Mouse (Mus musculus): ENCODE results near the gene Aym1. TPM values are rescaled to one million over a fixed set of nuclear protein-coding genes. Genes with fewer than 3 reads are reported as not detected.
A peak's percentile ranks its signal among the peaks of the same experiment; 100 is the strongest.
"Not testable (repeated sequence)": the region's sequence is repeated elsewhere in the genome, so short reads cannot be mapped to it uniquely, and the experiment has no call there.

Gene Aym1
- polyA plus RNA-seq, 1 experiment, result not detected

- WGBS, result 43% methylated on average over 16 of the region's 16 CpGs
- no peak overlapping the region for H3K4me3 ChIP-seq (ENCODE audit: low read depth, low read length)
- H3K27ac ChIP-seq (ENCODE audit: insufficient read depth, low read depth, low read length), result no peak overlapping the region
- H3K36me3 ChIP-seq (ENCODE audit: control insufficient read depth, insufficient read depth, low read length), result no peaks in the 10 kb centered on the region
- TF ChIP-seq CTCF (IDR thresholded peaks at IDR 0.05; ENCODE audit: extremely low read depth, insufficient read length, insufficient replicate concordance, low read depth, low read length), result no peak
- TF ChIP-seq POLR2A (IDR thresholded peaks at IDR 0.05; ENCODE audit: low read depth, low read length), result no peak
- 0 out of 2 replicates have a peak, but pooled peaks cover 2% of the 10 kb centered on the region for H3K4me1 ChIP-seq (ENCODE audit: control insufficient read depth, insufficient read depth, insufficient read length, low read length)
- peaks cover 1% of the 10 kb centered on the region; the same call in 1 of the 2 replicates for H3K27me3 ChIP-seq (ENCODE audit: control insufficient read depth, insufficient read depth, low read length)
These were observed 2.8 kb upstream of the Aym1 start for GRCm38 (mm10) chr5:113354311-113354710.

- Histone ChIP-seq H3K27me3 (ENCODE audit: control insufficient read depth, insufficient read depth, low read length) (no peaks in the 10 kb centered on the region), H3K36me3 (ENCODE audit: control insufficient read depth, insufficient read depth, low read length) (no peaks in the 10 kb centered on the region), H3K4me3 (ENCODE audit: low read depth, low read length) (no peak overlapping the region), H3K27ac (ENCODE audit: insufficient read depth, low read depth, low read length) (no peak overlapping the region), H3K4me1 (ENCODE audit: control insufficient read depth, insufficient read depth, insufficient read length, low read length) (peaks cover 2% of the 10 kb centered on the region; the same call in 1 of the 2 replicates)
- no peak for TF ChIP-seq POLR2A (IDR thresholded peaks at IDR 0.05; ENCODE audit: low read depth, low read length)
- TF ChIP-seq CTCF (IDR thresholded peaks at IDR 0.05; ENCODE audit: extremely low read depth, insufficient read length, insufficient replicate concordance, low read depth, low read length), result no peak
- WGBS, result 45% methylated on average over 3 of the region's 3 CpGs
These were observed 562 bp downstream of the Aym1 start for GRCm38 (mm10) chr5:113357656-113358055.

GRCm38 (mm10) chr5:113358833-113359232, 1.7 kb downstream of the Aym1 start:
- H3K36me3 ChIP-seq (ENCODE audit: control insufficient read depth, insufficient read depth, low read length), result no peaks in the 10 kb centered on the region
- 20% methylated on average over 11 of the region's 11 CpGs for WGBS
- peaks cover 7% of the 10 kb centered on the region for H3K4me1 ChIP-seq (ENCODE audit: control insufficient read depth, insufficient read depth, insufficient read length, low read length)
- H3K4me3 ChIP-seq (ENCODE audit: low read depth, low read length), result no peak overlapping the region
- TF ChIP-seq POLR2A (IDR thresholded peaks at IDR 0.05; ENCODE audit: low read depth, low read length), result no peak
- TF ChIP-seq CTCF (IDR thresholded peaks at IDR 0.05; ENCODE audit: extremely low read depth, insufficient read length, insufficient replicate concordance, low read depth, low read length), result no peak
- H3K27me3 ChIP-seq (ENCODE audit: control insufficient read depth, insufficient read depth, low read length), result no peaks in the 10 kb centered on the region
- H3K27ac ChIP-seq (ENCODE audit: insufficient read depth, low read depth, low read length), result no peak overlapping the region

GRCm38 (mm10) chr5:113361283-113361682, 4.2 kb downstream of the Aym1 start:
- Histone ChIP-seq H3K36me3 (ENCODE audit: control insufficient read depth, insufficient read depth, low read length) (no peaks in the 10 kb centered on the region), H3K27me3 (ENCODE audit: control insufficient read depth, insufficient read depth, low read length) (no peaks in the 10 kb centered on the region), H3K4me1 (ENCODE audit: control insufficient read depth, insufficient read depth, insufficient read length, low read length) (peaks cover 7% of the 10 kb centered on the region), H3K4me3 (ENCODE audit: low read depth, low read length) (no peak overlapping the region), H3K27ac (ENCODE audit: insufficient read depth, low read depth, low read length) (no peak overlapping the region)
- TF ChIP-seq CTCF (IDR thresholded peaks at IDR 0.05; ENCODE audit: extremely low read depth, insufficient read length, insufficient replicate concordance, low read depth, low read length) (no peak), POLR2A (IDR thresholded peaks at IDR 0.05; ENCODE audit: low read depth, low read length) (no peak)
- WGBS, result 88% methylated on average over 7 of the region's 7 CpGs

- Histone ChIP-seq H3K36me3 (ENCODE audit: control insufficient read depth, insufficient read depth, low read length) (no peaks in the 10 kb centered on the region), H3K27me3 (ENCODE audit: control insufficient read depth, insufficient read depth, low read length) (no peaks in the 10 kb centered on the region), H3K27ac (ENCODE audit: insufficient read depth, low read depth, low read length) (peak overlapping the region; percentile 89), H3K4me3 (ENCODE audit: low read depth, low read length) (no peak overlapping the region), H3K4me1 (ENCODE audit: control insufficient read depth, insufficient read depth, insufficient read length, low read length) (peaks cover 7% of the 10 kb centered on the region)
- 37% methylated on average over 9 of the region's 9 CpGs for WGBS
- TF ChIP-seq CTCF (IDR thresholded peaks at IDR 0.05; ENCODE audit: extremely low read depth, insufficient read length, insufficient replicate concordance, low read depth, low read length), result no peak
- TF ChIP-seq POLR2A (IDR thresholded peaks at IDR 0.05; ENCODE audit: low read depth, low read length), result no peak; the same call in 1 of the 2 replicates
These were observed 5.3 kb downstream of the Aym1 start for GRCm38 (mm10) chr5:113362258-113362996.

GRCm38 (mm10) chr5:113363177-113363576, 6.1 kb downstream of the Aym1 start:
- Histone ChIP-seq H3K27ac (ENCODE audit: insufficient read depth, low read depth, low read length) (peak overlapping the region; percentile 89), H3K27me3 (ENCODE audit: control insufficient read depth, insufficient read depth, low read length) (no peaks in the 10 kb centered on the region), H3K36me3 (ENCODE audit: control insufficient read depth, insufficient read depth, low read length) (no peaks in the 10 kb centered on the region), H3K4me3 (ENCODE audit: low read depth, low read length) (no peak overlapping the region), H3K4me1 (ENCODE audit: control insufficient read depth, insufficient read depth, insufficient read length, low read length) (peaks cover 7% of the 10 kb centered on the region)
- WGBS, result 48% methylated on average over 8 of the region's 8 CpGs
- TF ChIP-seq POLR2A (IDR thresholded peaks at IDR 0.05; ENCODE audit: low read depth, low read length) (no peak), CTCF (IDR thresholded peaks at IDR 0.05; ENCODE audit: extremely low read depth, insufficient read length, insufficient replicate concordance, low read depth, low read length) (no peak)

GRCm38 (mm10) chr5:113365921-113366320, 8.8 kb downstream of the Aym1 start:
- H3K27ac ChIP-seq (ENCODE audit: insufficient read depth, low read depth, low read length), result no peak overlapping the region
- no peak for TF ChIP-seq POLR2A (IDR thresholded peaks at IDR 0.05; ENCODE audit: low read depth, low read length)
- peak; percentile 93 for TF ChIP-seq CTCF (IDR thresholded peaks at IDR 0.05; ENCODE audit: extremely low read depth, insufficient read length, insufficient replicate concordance, low read depth, low read length)
- H3K4me1 ChIP-seq (ENCODE audit: control insufficient read depth, insufficient read depth, insufficient read length, low read length), result peaks cover 7% of the 10 kb centered on the region
- H3K4me3 ChIP-seq (ENCODE audit: low read depth, low read length), result no peak overlapping the region
- H3K36me3 ChIP-seq (ENCODE audit: control insufficient read depth, insufficient read depth, low read length), result no peaks in the 10 kb centered on the region
- peaks cover 7% of the 10 kb centered on the region for H3K27me3 ChIP-seq (ENCODE audit: control insufficient read depth, insufficient read depth, low read length)
- WGBS, result 4% methylated on average over 20 of the region's 20 CpGs

- H3K27me3 ChIP-seq (ENCODE audit: control insufficient read depth, insufficient read depth, low read length); H3K27ac ChIP-seq (ENCODE audit: insufficient read depth, low read depth, low read length); H3K4me1 ChIP-seq (ENCODE audit: control insufficient read depth, insufficient read depth, insufficient read length, low read length); H3K36me3 ChIP-seq (ENCODE audit: control insufficient read depth, insufficient read depth, low read length); H3K4me3 ChIP-seq (ENCODE audit: low read depth, low read length): not testable (repeated sequence)
These were observed 10.6 kb downstream of the Aym1 start for GRCm38 (mm10) chr5:113367726-113368125.
